Mouse (Mus musculus) limb, embryonic 11.5 days (tissue): ENCODE data around the gene Slc5a10. TPM values are rescaled to one million over a fixed set of nuclear protein-coding genes. Genes with fewer than 3 reads are reported as not detected.

ENCODE experiments used
- ATAC-seq: fragments of 200-750 bp; cut with Nextera tagmentation; 2 replicates; pipeline ENCODE4 v1.8.0; 2017; ENCODE audit warnings: low read depth; ENCODE audit not compliant: insufficient number of reproducible peaks, low FRiP score, low TSS enrichment
- DNase-seq: peaks from one replicate; pipeline ENCODE4 v3.0.0-alpha.2; 2015; ENCODE audit warnings: low spot score
- H3K27ac ChIP-seq: fragments of 300-500 bp; sonication (generic); replicated peaks from 2 replicates; pipeline ENCODE4 v1.5.1; 2014; ENCODE audit warnings: low read depth, mild to moderate bottlenecking, low read length
- H3K27me3 ChIP-seq: fragments of 300-500 bp; sonication (generic); 2 replicates; pipeline ENCODE4 v1.6.1; 2014; ENCODE audit warnings: mild to moderate bottlenecking, low read length, mixed read lengths; ENCODE audit not compliant: control insufficient read depth, insufficient read depth
- H3K36me3 ChIP-seq: fragments of 300-500 bp; sonication (generic); 2 replicates; pipeline ENCODE4 v1.6.1; 2014; ENCODE audit warnings: mild to moderate bottlenecking, low read length, moderate library complexity, mixed read lengths; ENCODE audit not compliant: control insufficient read depth, insufficient read depth
- H3K4me1 ChIP-seq: fragments of 300-500 bp; sonication (generic); 2 replicates; pipeline ENCODE4 v1.6.1; 2014; ENCODE audit warnings: low read length, mixed read lengths; ENCODE audit not compliant: control insufficient read depth, insufficient read depth
- H3K4me2 ChIP-seq: fragments of 300-500 bp; sonication (generic); 2 replicates; pipeline ENCODE4 v1.6.1; 2014; ENCODE audit warnings: low read depth, mild to moderate bottlenecking, moderate library complexity; ENCODE audit not compliant: severe bottlenecking
- H3K4me3 ChIP-seq: fragments of 300-500 bp; sonication (generic); 2 replicates; pipeline ENCODE4 v1.5.1; 2014; ENCODE audit warnings: low read depth, low read length
- H3K9ac ChIP-seq: fragments of 300-500 bp; sonication (generic); 2 replicates; pipeline ENCODE4 v1.6.1; 2014; ENCODE audit warnings: mild to moderate bottlenecking, low read length
- H3K9me3 ChIP-seq: fragments of 300-500 bp; sonication (generic); 2 replicates; pipeline ENCODE4 v1.6.1; 2016; ENCODE audit warnings: low read length; ENCODE audit not compliant: control insufficient read depth
- WGBS: fragments of 180-500 bp; shearing (Covaris S2); extraction: QIAGEN DNeasy Blood & Tissue Kit; methylation state at CpG from one replicate; pipeline ENCODE4 v1.1.7; 2014; 5-methylcytosine and 5-hydroxymethylcytosine counted together
- polyA plus RNA-seq: library from polyadenylated mRNA; unstranded; fragments of >200 nt; fragmentation: Nextera tagmentation; extraction: Ambion mirVana; gene quantifications from 2 replicates; pipeline ENCODE4 v1.2.1, GENCODE M21; 2014

Gene Slc5a10
- polyA plus RNA-seq, 1 experiment from 2014 or later, result 0.11 TPM

- H3K27me3 ChIP-seq, result no peaks in the 10 kb centered on the region
- H3K9me3 ChIP-seq, result no peaks in the 10 kb centered on the region
- no peaks in the 10 kb centered on the region for H3K36me3 ChIP-seq
- ATAC-seq (no peak), DNase-seq (no peak)
- no peak overlapping the region for H3K9ac ChIP-seq
- no peak overlapping the region for H3K27ac ChIP-seq
- WGBS, result 70% methylated on average over 7 of the region's 7 CpGs
- no peaks in the 10 kb centered on the region for H3K4me1 ChIP-seq
- H3K4me3 ChIP-seq, result no peak overlapping the region
- H3K4me2 ChIP-seq, result no peak overlapping the region
These were observed 59.7 kb downstream of the Slc5a10 start for GRCm38 (mm10) chr11:61660806-61661392.

GRCm38 (mm10) chr11:61660001-61660400, 60.6 kb downstream of the Slc5a10 start:
- no peak for ATAC-seq
- no peaks in the 10 kb centered on the region for H3K9me3 ChIP-seq
- no peaks in the 10 kb centered on the region for H3K36me3 ChIP-seq
- H3K9ac ChIP-seq, result no peak overlapping the region
- WGBS, result 88% methylated on average over 8 of the region's 8 CpGs
- H3K4me3 ChIP-seq, result no peak overlapping the region
- no peaks in the 10 kb centered on the region for H3K4me1 ChIP-seq
- no peaks in the 10 kb centered on the region for H3K27me3 ChIP-seq
- H3K27ac ChIP-seq, result no peak overlapping the region
- no peak overlapping the region for H3K4me2 ChIP-seq
- no peak for DNase-seq

GRCm38 (mm10) chr11:61659011-61659858, 61.4 kb downstream of the Slc5a10 start:
- WGBS, result 85% methylated on average over 4 of the region's 4 CpGs
- H3K4me3 ChIP-seq, result no peak overlapping the region
- no peaks in the 10 kb centered on the region for H3K4me1 ChIP-seq
- H3K9me3 ChIP-seq, result no peaks in the 10 kb centered on the region
- H3K9ac ChIP-seq, result no peak overlapping the region
- no peak overlapping the region for H3K27ac ChIP-seq
- DNase-seq (no peak), ATAC-seq (no peak)
- H3K4me2 ChIP-seq, result no peak overlapping the region
- H3K36me3 ChIP-seq, result no peaks in the 10 kb centered on the region
- H3K27me3 ChIP-seq, result no peaks in the 10 kb centered on the region

GRCm38 (mm10) chr11:61658360-61658922, 62.2 kb downstream of the Slc5a10 start:
- Histone ChIP-seq H3K9me3 (no peaks in the 10 kb centered on the region), H3K4me2 (no peak overlapping the region), H3K27ac (no peak overlapping the region), H3K36me3 (no peaks in the 10 kb centered on the region), H3K9ac (no peak overlapping the region), H3K4me3 (no peak overlapping the region), H3K4me1 (no peaks in the 10 kb centered on the region), H3K27me3 (no peaks in the 10 kb centered on the region)
- WGBS, result 86% methylated on average over 3 of the region's 3 CpGs
- DNase-seq (no peak), ATAC-seq (no peak)

- no peak for DNase-seq
These were observed 63.2 kb downstream of the Slc5a10 start for GRCm38 (mm10) chr11:61657432-61657831.

GRCm38 (mm10) chr11:61656148-61656850, 64.3 kb downstream of the Slc5a10 start:
- Histone ChIP-seq H3K4me2 (no peak overlapping the region), H3K27me3 (no peaks in the 10 kb centered on the region), H3K9ac (no peak overlapping the region), H3K27ac (no peak overlapping the region), H3K9me3 (no peaks in the 10 kb centered on the region), H3K4me1 (no peaks in the 10 kb centered on the region), H3K36me3 (no peaks in the 10 kb centered on the region), H3K4me3 (no peak overlapping the region)
- no peak for DNase-seq
- 80% methylated on average over 6 of the region's 6 CpGs for WGBS
- no peak for ATAC-seq

More at GRCm38 (mm10) chr11:61657432-61657831, 63.2 kb downstream of the Slc5a10 start:
- H3K4me3 ChIP-seq, result no peak overlapping the region
- no peaks in the 10 kb centered on the region for H3K4me1 ChIP-seq
- ATAC-seq, result no peak
- WGBS, result 77% methylated on average over 2 of the region's 2 CpGs
- H3K27me3 ChIP-seq, result no peaks in the 10 kb centered on the region
- H3K9ac ChIP-seq, result no peak overlapping the region
- H3K4me2 ChIP-seq, result no peak overlapping the region
- no peak overlapping the region for H3K27ac ChIP-seq
- no peaks in the 10 kb centered on the region for H3K9me3 ChIP-seq
- H3K36me3 ChIP-seq, result no peaks in the 10 kb centered on the region

- Histone ChIP-seq H3K4me3 (no peak overlapping the region), H3K4me1 (no peaks in the 10 kb centered on the region), H3K4me2 (no peak overlapping the region), H3K36me3 (no peaks in the 10 kb centered on the region), H3K9me3 (no peaks in the 10 kb centered on the region), H3K27me3 (no peaks in the 10 kb centered on the region), H3K9ac (no peak overlapping the region), H3K27ac (no peak overlapping the region)
- WGBS, result 62% methylated on average over 4 of the region's 4 CpGs
- DNase-seq (no peak), ATAC-seq (no peak)
These were observed 65.0 kb downstream of the Slc5a10 start for GRCm38 (mm10) chr11:61655649-61656048.

GRCm38 (mm10) chr11:61654786-61655311, 65.8 kb downstream of the Slc5a10 start:
- Histone ChIP-seq H3K27ac (no peak overlapping the region), H3K9me3 (no peaks in the 10 kb centered on the region), H3K9ac (no peak overlapping the region), H3K4me1 (no peaks in the 10 kb centered on the region), H3K36me3 (no peaks in the 10 kb centered on the region), H3K4me3 (no peak overlapping the region), H3K4me2 (no peak overlapping the region), H3K27me3 (no peaks in the 10 kb centered on the region)
- ATAC-seq (no peak), DNase-seq (no peak)
- WGBS, result 90% methylated on average over 4 of the region's 4 CpGs
